Mouse (Mus musculus): ENCODE measurements around the gene Nkx2-5.

The Nkx2-5 gene

GRCm38 (mm10) chr17:26836786-26837545 lies 7.8 kb downstream of the Nkx2-5 start:
- no peak for DNase-seq (ENCODE audit: low spot score in 2 of 2)

- no peak for DNase-seq (ENCODE audit: low spot score in 2 of 2)
These were observed 8.4 kb downstream of the Nkx2-5 start for GRCm38 (mm10) chr17:26836377-26836776.

GRCm38 (mm10) chr17:26835956-26836355 lies 8.9 kb downstream of the Nkx2-5 start:
- DNase-seq (ENCODE audit: low spot score in 2 of 2): no peak

DNA sequence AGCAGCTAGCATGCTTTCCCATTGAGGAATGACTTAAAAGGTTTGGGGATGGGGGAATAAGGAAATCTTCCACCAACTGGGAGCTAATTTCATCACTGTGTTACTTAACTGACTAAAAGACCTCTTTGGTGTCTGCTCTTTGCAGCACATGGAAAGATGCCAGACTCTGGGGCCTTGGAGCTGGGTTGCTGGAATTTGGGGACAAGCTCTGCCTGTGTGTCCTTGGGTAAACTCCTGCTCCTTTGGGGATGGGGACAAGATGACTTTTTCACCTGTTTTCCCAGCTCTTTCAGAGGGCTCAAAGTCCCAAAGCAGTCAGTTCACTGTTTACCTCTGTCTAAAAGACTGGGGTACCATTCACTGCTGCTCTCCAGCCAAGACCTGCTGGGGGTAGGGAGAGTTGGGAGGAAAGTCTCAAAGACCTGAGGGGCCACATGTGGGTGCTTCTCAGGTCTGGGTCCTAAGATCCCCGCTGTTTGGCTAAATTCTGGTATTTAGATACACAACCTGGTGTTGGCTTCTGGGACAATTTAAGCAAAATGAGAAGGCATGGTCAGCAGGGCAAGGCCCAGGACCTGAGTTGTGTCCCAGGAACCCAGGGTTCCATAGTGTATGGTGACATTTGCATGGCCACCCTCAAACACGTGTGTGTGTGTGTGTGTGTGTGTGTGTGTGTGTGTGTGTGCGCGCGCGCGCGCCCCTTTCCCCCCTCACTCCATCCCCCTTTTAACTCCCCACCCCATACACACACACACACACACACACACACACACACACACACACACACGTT lies 9.6 kb downstream of the Nkx2-5 start:
- DNase-seq (ENCODE audit: low spot score in 2 of 2): no peak

DNA sequence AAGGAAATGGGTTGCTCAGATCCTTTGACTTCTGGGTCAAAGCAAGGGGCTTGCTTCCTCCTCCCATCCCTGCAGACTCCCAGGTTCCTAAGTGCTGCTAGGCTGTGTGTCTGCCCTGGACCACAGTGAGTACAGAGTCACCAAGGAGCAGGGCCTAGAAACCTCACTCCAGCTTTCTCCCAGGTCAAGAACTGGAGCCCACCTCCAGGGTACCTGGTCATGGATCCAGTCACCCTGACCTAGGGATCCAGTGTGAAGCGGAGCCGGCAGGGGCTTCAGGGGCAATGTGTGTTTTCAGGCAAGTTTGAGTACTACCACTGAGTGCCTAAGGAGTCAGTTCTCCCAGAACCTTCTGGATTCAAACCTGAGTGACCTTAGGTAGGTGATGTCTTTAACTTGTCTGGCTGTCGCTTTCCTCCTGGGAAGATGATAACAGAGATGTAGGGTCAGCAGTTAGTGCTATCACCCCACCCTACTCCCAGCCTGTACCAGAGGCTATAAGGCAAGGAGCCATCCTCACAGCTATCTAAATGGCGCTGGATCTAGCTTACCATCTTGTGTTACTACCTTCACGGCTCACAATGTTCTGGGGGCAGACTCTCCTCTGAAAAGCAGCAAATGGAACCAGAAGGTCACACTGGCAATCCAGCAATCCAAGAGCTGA lies 10.4 kb downstream of the Nkx2-5 start:
- no peak for DNase-seq (ENCODE audit: low spot score in 2 of 2)

DNA sequence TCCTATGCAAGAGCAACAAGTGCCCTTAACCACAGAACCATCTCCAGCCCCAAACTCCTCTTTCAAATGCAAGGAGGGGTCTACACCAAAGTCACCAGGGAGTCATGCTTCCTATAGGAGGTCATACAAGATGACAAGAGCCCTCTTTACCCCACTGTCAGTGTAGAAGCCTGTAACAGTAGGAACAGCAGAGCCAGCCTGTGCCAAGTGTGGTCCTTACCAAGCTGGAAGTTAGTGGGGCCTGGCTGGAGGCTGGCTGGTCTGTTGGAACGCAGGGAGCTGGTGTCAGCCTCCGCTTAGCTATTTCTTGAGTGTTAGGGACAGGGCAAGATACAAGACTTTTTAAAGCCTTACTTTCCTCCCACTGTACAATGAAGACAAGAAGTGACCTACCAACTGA lies 11.0 kb downstream of the Nkx2-5 start:
- no peak for DNase-seq (ENCODE audit: low spot score in 2 of 2)

GRCm38 (mm10) chr17:26826131-26826530 lies 18.7 kb downstream of the Nkx2-5 start:
- no peak for DNase-seq (ENCODE audit: low spot score in 2 of 2)

DNA sequence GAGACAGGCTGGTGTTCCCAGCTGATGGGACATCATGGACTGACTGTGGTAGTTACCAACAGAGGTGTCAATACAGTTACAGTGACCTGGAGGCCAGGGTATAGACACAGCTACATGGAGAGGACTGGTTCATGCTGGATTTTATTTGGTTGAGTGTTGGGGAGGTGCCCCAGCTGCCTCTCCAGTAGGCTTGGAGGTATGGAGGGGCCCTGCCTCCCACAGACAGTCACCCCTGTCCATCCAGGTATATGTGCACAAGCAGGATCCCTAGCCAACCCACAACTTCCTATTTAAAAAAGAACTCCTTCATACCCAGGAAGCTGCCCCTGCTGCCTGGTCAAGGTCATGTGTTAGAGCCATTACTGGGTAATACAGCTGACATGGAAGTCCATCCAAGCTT lies 27.0 kb downstream of the Nkx2-5 start:
- no peak for DNase-seq (ENCODE audit: low spot score in 2 of 2)

DNA sequence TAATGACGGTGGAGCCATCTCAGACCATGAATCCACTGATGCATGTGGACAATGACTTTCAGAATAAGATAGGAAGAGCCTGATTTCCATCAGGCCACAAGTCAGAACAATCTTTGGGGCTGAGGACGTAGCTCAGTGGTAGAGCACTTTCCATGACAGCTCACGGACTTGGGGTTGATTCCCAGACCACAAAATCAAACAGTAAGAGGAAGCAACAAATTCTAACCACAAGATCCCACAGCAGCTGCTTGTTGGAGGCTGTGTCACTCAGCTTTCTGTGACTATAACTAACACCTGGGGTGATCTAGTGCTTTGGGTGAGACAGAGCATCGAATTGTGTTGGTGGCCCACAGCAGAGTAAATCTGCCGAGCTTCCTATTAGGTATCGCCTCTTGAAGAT lies 28.0 kb downstream of the Nkx2-5 start:
- DNase-seq (ENCODE audit: low spot score in 2 of 2): no peak

DNA sequence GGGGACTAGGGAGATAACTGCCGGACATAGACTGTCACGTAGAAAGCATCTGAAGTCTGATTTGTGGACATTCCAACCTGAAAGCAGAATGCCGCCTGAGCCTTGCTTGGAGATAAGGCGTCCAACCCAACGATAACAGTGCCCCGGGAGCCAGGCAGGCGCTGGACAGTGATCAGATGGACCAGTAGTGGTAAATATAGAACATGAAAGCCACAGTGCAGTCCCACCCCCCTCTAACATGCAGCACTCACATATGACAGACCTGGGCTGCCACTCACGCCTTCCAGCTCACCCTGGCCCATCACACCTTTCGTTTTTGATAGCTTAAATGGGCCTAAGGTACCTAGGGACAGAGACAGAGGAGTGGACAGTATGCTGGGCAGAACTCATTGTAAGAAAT lies 31.3 kb downstream of the Nkx2-5 start:
- no peak for DNase-seq (ENCODE audit: low spot score in 2 of 2)

- no peak for DNase-seq (ENCODE audit: low spot score in 2 of 2)
These were observed 32.2 kb downstream of the Nkx2-5 start for GRCm38 (mm10) chr17:26812607-26813006.

DNA sequence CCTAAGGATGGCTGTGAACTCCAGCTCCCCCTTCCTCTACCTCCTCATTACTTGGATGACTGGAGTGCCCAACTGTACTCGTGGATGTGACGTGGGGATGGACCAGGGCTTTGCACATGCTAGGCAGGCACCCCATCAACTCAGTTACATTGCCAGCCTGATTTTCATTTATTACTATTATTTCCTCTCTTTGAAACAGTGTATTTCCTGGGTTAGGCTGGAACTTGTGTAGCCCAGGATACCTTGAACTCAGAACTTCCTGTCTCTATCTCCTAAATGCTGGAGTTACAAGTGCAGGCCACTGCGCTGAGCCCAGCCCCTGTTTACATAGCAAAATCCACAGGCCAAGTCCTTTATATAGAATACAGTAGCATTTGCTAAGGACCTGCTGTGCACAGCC lies 41.9 kb downstream of the Nkx2-5 start:
- no peak for DNase-seq (ENCODE audit: low spot score in 2 of 2)

DNA sequence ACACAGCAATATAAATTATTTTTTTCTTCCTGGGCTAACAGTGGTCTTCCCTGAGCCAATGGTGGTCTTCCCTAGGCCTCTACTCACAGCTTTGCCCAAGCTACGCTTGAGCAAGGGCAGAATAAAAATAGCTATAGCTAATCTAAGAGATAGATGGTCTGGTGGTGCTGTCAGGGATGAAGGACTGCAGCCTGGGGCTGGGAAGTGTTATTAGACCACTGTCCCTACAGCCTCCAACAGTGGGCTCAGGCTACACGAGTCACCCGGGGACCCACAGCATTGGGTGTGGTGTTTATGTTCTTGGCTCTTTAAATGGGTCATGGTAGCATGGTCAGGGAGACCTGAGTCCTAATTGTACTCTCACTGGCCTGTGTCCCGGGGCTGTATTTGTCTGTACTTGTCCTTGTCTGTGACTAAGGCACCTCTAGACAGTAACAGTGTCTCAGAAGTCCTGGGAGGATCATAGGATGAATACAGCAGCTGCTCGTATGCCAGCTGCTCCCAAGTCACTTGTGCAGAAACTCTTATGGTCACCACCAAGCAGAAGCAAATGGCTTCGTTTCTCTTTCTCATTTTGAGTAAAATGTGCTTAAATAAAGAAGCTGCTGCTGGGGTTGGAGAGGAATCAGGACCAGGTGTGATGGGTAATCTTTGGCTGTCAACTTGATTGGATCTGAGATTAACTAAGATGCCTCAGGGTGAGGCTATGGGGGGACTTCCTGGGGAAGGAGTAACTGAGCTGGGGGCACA lies 47.3 kb downstream of the Nkx2-5 start:
- peak in 1 of 2 experiments; percentile 47 for DNase-seq (ENCODE audit: low spot score in 2 of 2)

- no peak for DNase-seq (ENCODE audit: low spot score in 2 of 2)
These were observed 49.4 kb downstream of the Nkx2-5 start for GRCm38 (mm10) chr17:26795386-26795785.

GRCm38 (mm10) chr17:26794744-26795143 lies 50.1 kb downstream of the Nkx2-5 start:
- peak; percentile 31 to 67 for DNase-seq (ENCODE audit: low spot score in 2 of 2)

DNA sequence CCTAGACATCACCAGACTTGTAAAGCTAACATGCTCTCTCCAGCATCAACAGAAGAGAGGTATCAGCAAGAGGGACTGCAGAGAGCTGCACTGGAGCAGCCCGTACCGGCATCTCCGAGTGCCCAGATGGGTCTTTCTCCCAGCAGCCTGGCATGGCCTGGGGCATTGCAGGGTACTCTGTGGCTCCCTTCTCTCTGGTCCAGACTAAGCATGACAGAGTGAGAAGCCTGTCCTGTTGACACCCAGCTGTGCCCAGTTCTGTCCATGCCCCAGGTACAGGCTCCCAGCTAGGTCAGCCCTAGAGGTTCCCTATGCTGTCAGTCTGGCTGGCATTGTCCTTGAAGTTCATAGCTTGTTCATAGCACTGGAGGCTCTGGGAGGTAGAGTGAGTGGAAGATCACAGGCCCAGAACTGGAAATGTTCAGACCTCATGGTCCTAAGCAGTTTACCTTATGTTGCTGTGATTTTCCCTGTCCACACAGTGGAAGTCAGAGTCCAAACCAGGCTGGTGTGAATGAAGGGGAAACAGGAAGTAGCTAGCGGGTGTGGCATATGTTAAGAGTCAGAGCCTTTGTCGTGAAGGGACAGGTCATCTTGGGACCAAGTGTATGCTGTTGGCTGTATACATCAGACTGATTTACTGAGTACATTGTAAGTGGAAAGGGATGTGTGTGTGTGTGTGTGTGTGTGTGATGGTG lies 51.6 kb downstream of the Nkx2-5 start:
- no peak for DNase-seq (ENCODE audit: low spot score in 2 of 2)

- no peak for DNase-seq (ENCODE audit: low spot score in 2 of 2)
These were observed 52.7 kb downstream of the Nkx2-5 start for GRCm38 (mm10) chr17:26792096-26792495.

DNA sequence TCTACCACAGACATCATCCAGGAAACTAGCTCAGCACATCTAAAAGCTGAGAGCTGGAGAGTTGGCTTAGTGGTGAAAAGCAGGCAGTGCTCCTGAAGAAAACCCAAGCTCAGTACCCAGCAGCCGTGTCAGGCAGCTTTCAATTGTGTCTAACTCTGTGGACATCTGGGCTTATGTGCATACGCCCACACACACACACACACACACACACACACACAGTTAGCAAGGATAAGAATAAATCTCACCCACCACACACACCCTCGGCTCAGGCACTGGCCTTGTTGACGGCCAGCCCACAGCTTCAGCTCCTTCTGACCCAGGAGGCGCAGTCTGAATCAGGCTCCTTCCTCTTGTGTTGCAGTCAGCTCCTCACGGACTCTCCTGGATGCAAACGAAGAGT lies 53.2 kb downstream of the Nkx2-5 start:
- no peak for DNase-seq (ENCODE audit: low spot score in 2 of 2)

DNA sequence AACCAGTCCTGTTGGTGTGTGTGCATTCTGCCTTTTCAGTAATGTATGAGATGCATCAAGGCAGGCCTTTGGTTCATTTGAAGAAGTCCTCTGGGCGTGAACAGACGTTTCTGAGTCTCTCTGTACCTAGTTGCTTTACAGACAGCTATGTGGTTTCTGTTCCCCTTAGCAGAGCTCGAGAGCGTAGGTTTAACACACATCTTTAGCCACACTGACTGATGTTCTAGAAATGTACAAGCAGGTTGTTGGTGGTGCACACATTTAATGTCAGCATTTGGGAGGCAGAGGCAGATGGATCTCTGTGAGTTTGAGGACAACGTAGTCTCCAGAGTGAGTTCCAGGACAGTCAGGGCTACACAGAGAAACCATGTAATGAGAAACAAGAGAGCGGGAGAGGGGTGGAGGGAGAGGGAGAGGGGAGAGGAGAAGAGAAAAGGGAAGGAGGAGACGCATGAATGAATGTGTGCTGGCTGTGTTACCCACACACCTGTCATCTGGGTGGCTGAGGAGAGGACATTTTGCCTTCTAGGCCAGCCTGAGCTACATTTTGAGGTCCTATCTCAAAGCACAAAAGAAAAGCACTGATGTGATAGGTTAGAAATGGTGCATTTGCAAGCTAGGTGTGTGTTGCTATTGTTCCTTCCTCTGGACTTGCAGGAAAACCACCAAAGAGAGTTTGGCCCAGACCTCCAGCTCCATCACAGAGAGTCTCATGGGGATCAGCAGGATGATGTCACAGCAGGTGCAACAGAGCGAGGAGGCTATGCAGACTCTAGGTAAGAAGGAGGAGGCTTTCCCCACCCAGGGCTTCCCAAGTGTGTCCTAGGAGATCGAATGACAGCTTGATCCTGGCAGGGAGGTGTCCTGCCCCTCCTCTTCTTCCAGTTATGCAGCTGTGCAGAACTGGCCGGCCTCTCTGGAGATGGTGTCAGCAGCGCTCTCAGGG lies 54.3 kb downstream of the Nkx2-5 start:
- no peak for DNase-seq (ENCODE audit: low spot score in 2 of 2)

Measured in urinary bladder, postnatal 4 days (tissue).